Mouse (Mus musculus) liver, postnatal 0 days (tissue): ENCODE results near the gene Podn.

ENCODE experiments used
- CTCF ChIP-seq: sonication (generic); IDR thresholded peaks from 2 replicates; pipeline ENCODE4 v1.5.1; 2016; ENCODE audit warnings: antibody characterized with exemption, low read depth
- EP300 ChIP-seq: IDR thresholded peaks from 2 replicates; pipeline ENCODE4 v1.6.1; 2016; ENCODE audit warnings: antibody characterized with exemption, low read depth, mild to moderate bottlenecking

GRCm38 (mm10) chr4:108046136-108046535, 50.1 kb downstream of the Podn start:
- no peak for TF ChIP-seq EP300
- TF ChIP-seq CTCF: no peak
